In genomic region chr14:32798355-32798754, GRCm38 (mm10) we compare ENCODE assay signal across 23 mouse cellular contexts. TPM values are rescaled to one million over a fixed set of nuclear protein-coding genes. Genes with fewer than 3 reads are reported as not detected.
"Had no signal": no experiment of that assay in that cellular context is flagged by ENCODE, and none has a peak within 500 bp of the region (broad histone marks: within the 10 kb centered on the region; RNA-seq: fewer than 3 reads in every experiment).

No protein-coding gene starts in this region.

- H3K4me3 ChIP-seq: limb, embryonic 10.5 days; liver, embryonic 15.5 days; midbrain, embryonic 12.5 days had no signal

- H3K4me2 ChIP-seq: liver, embryonic 11.5 days; liver, embryonic 15.5 days; midbrain, embryonic 12.5 days had no signal

- H3K4me1 ChIP-seq: liver, embryonic 15.5 days had no signal

- ATAC-seq: lung, postnatal 0 days had no signal

- DNase-seq: kidney, adult 11 months; kidney, adult 9 months; kidney, postnatal 4 days; lung, adult 2 months; lung, postnatal 36 days; right cerebral cortex, adult 18-20 months; spleen, adult 18-20 months; thymus, adult 2 months; thymus, postnatal 25 days had no signal

- H3K36me3 ChIP-seq: limb, embryonic 10.5 days; liver, embryonic 15.5 days; midbrain, embryonic 12.5 days had no signal

- H3K9me3 ChIP-seq: limb, embryonic 10.5 days; liver, embryonic 15.5 days; midbrain, embryonic 12.5 days had no signal

- H3K9ac ChIP-seq: liver, embryonic 15.5 days; midbrain, embryonic 12.5 days had no signal

- H3K27ac ChIP-seq: kidney, postnatal 0 days; limb, embryonic 10.5 days; liver, embryonic 15.5 days; midbrain, embryonic 12.5 days had no signal

- H3K27me3 ChIP-seq: liver, embryonic 15.5 days; midbrain, embryonic 12.5 days had no signal

RNA-seq across cellular contexts. Expression of gene Tmem273, which starts 12.6 kb away (rescaled TPM):
- total RNA-seq: megakaryocyte-erythroid progenitor cell, adult 5-6 weeks had no signal

RNA-seq across cellular contexts. Expression of gene Fam170b, which starts 35.4 kb away (rescaled TPM):
- total RNA-seq: layer of hippocampus, adult 8-10 months; layer of hippocampus, postnatal 14 days; left cerebral cortex, adult 18-20 months; left cerebral cortex, postnatal 14 days; megakaryocyte-erythroid progenitor cell, adult 5-6 weeks; midbrain, postnatal 0 days had no signal
- polyA plus RNA-seq: limb, embryonic 14.5 days; liver, embryonic 11.5 days; lung, adult 2 months; midbrain, embryonic 12.5 days; midbrain, postnatal 0 days; neural tube, embryonic 14.5 days; thymus, adult 2 months had no signal

RNA-seq across cellular contexts. Expression of gene Vstm4, which starts 58.2 kb away (rescaled TPM):
- total RNA-seq: megakaryocyte-erythroid progenitor cell, adult 5-6 weeks had no signal
